Mouse (Mus musculus): Measurements from ENCODE around the gene Casr.

Gene Casr

DNA sequence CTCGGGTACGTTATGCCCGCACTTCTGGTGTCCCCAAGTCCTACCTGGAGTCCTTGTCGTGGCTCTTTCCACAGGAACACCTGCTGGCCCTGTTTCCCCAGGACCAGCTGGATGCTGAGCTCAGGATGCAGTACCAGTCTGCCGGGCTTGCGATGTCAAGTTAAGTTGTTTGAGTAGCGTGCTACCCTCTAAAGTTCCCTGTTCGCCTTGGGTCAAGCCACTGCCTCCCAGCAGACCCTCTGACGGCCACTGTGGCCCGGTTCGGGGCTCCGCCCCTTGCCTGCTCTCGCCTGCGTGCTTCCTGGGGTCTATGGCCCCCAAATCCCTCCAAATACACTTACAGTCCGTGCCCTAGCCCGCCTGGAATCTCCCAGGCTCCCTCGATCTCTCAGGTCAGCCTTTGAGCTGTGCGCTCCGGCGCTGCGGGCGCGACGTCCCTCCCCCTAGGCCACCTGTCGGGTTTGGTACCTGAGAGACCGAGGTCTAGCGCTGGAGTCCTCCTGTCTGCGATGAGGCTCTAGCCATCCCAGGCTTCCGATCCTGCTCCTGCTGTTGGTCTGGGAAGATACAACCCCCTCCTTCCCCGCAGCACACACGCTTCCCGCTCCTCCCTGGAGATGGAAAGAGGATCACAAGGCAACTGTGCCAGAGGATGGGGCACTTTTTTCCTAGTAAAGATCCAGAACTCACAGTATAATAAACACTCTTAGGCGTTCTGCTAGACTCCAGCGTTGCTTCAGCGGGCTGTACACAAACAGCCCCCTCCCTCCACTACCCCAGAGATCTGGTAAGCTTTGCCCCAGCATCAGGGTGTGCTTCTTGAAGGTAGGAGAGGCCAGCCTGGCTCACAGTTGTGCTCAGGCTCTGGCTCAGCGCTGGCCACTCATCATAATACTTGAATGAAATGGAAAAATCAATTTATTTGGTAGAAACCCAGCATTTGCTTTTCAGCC is at the start of gene Casr:
TSS of gene Casr (minus strand) at position 756 of the 953 bp plus-strand sequence.
- no peak for DNase-seq (ENCODE audit: low read depth, low spot score)

- DNase-seq (ENCODE audit: low read depth, low spot score) = no peak
Observed at GRCm38 (mm10) chr16:36602632-36603031, 40.7 kb upstream of the Casr start.

- DNase-seq (ENCODE audit: low read depth, low spot score) = no peak
Observed at GRCm38 (mm10) chr16:36598265-36598664, 36.3 kb upstream of the Casr start.

GRCm38 (mm10) chr16:36596671-36597410 is 34.9 kb upstream of the Casr start:
- DNase-seq (ENCODE audit: low read depth, low spot score) = no peak

GRCm38 (mm10) chr16:36589898-36590297 is 28.0 kb upstream of the Casr start:
- DNase-seq (ENCODE audit: low read depth, low spot score) = no peak

DNA sequence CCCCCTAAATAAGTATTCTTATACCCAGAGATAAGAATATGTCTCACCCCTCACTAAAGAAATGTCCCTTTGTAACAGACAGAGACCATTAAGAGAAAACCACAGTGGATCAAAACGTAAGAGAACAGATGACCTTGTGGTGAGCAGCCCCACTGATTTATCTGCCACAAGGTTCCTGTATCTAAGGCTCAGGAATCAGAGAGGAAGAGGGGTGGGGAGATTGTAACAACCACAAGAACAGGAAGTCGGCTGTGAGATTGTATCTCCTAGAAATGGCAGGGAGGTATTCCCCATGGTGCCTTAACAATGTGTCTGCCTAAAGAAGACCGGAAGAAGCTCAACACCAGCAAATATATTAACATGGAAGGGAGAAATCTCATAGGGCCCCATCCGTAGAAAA is 26.0 kb upstream of the Casr start:
- no peak for DNase-seq (ENCODE audit: low read depth, low spot score)

- DNase-seq (ENCODE audit: low read depth, low spot score) = no peak
Observed at GRCm38 (mm10) chr16:36582073-36582472, 20.1 kb upstream of the Casr start.

GRCm38 (mm10) chr16:36571942-36572341 is 10.0 kb upstream of the Casr start:
- DNase-seq (ENCODE audit: low read depth, low spot score) = no peak

- DNase-seq (ENCODE audit: low read depth, low spot score) = no peak
Observed at GRCm38 (mm10) chr16:36559573-36559972, 2.4 kb downstream of the Casr start.

GRCm38 (mm10) chr16:36555672-36556165 is 6.2 kb downstream of the Casr start:
- DNase-seq (ENCODE audit: low read depth, low spot score) = no peak

- no peak for DNase-seq (ENCODE audit: low read depth, low spot score)
Observed at GRCm38 (mm10) chr16:36553624-36554023, 8.3 kb downstream of the Casr start.

GRCm38 (mm10) chr16:36545333-36545732 is 16.6 kb downstream of the Casr start:
- no peak for DNase-seq (ENCODE audit: low read depth, low spot score)

- DNase-seq (ENCODE audit: low read depth, low spot score) = no peak
Observed at GRCm38 (mm10) chr16:36543091-36543490, 18.9 kb downstream of the Casr start.

- DNase-seq (ENCODE audit: low read depth, low spot score) = no peak
Observed at GRCm38 (mm10) chr16:36540834-36541233, 21.1 kb downstream of the Casr start.

GRCm38 (mm10) chr16:36532981-36533687 is 28.8 kb downstream of the Casr start:
- no peak for DNase-seq (ENCODE audit: low read depth, low spot score)

- no peak for DNase-seq (ENCODE audit: low read depth, low spot score)
Observed at GRCm38 (mm10) chr16:36532046-36532445, 29.9 kb downstream of the Casr start.

DNA sequence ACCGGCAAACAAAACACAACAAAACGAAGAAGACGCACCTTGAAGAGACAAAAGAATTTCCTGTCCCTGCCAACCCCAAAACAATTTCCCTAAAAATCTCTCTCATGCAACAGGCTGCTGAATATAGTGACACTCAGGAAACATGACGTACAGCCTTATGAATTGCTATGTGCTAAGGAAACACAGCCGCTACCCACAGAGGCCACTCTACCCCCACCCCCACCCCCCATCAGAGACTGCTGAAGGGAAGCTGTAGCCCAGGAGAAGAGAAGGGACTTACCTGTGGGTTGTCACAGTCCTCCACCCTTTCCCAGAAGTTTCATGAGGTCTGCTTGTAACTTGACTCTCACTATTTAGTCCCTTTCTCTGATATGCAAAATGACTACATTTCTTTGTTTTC is 30.3 kb downstream of the Casr start:
- DNase-seq (ENCODE audit: low read depth, low spot score) = no peak

DNA sequence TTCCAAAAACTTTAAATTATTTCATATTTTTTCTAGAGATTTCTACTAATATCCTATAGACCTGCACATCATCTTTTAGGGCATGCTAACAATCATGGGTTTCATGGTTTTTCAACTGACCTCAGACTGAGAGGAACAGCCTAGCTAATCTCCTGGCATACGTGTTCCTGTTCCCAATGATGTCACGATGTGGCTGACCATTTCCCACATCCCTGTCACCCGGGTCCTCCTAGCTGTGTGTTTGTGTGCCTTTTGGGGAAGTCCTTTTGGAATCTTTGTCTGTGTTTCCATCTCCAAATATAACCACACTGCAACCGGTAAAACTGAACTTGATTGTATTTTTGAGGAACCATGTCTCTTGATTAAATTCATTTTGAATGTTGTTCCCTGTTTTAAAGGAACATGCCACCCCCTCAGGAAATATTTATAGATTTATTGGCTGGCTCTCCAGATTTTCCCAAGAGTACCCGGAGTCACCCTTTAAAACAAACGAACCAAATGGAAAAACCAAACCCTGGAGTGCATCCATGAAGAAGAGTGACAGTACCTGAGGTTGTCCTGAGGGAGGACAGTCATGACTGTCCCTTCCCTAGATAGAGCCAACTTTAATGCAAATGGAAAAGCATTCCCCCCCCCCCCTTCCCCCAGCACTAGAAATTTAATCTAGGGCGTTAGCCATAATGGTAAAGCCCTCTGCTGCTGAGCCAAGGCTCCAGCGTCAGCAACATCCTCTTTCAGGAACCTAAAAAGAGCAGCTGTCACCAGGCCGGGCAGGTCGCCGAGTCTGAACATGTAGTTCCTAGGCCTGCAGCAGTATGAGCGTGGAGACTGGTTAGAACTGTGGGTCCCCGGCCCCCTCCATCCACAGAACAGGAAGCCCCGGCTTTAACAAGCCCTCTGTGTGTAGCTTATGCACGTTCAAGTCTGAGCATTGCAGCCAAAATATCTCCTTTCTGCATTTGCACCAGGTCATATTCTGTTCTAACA is 31.1 kb downstream of the Casr start:
- no peak for DNase-seq (ENCODE audit: low read depth, low spot score)

- DNase-seq (ENCODE audit: low read depth, low spot score) = no peak
Observed at GRCm38 (mm10) chr16:36528822-36529221, 33.1 kb downstream of the Casr start.

- no peak for DNase-seq (ENCODE audit: low read depth, low spot score)
Observed at GRCm38 (mm10) chr16:36526596-36527282, 35.2 kb downstream of the Casr start.

All from retina, postnatal 7 days (tissue).